Mouse (Mus musculus): Measurements from ENCODE around the gene Fam155a. TPM values are rescaled to one million over a fixed set of nuclear protein-coding genes. Genes with fewer than 3 reads are reported as not detected.

The Fam155a gene
- polyA plus RNA-seq, 1 experiment from 2014 or later = 12.6 TPM

- H3K36me3 ChIP-seq = no peaks in the 10 kb centered on the region
- no peaks in the 10 kb centered on the region for H3K9me3 ChIP-seq (replicated peaks)
- H3K27ac ChIP-seq = peak overlapping the region; percentile 76
- H3K9ac ChIP-seq = no peak overlapping the region
- ATAC-seq (ENCODE audit: low FRiP score) = no peak
- H3K4me2 ChIP-seq (replicated peaks) = no peak overlapping the region
- H3K4me1 ChIP-seq = peaks cover 9% of the 10 kb centered on the region
- WGBS = 77% methylated on average over 6 of the region's 6 CpGs
- no peaks in the 10 kb centered on the region for H3K27me3 ChIP-seq
- H3K4me3 ChIP-seq = no peak overlapping the region
Measured at GRCm38 (mm10) chr8:9546429-9546828, 224.5 kb downstream of the Fam155a start.

- Histone ChIP-seq H3K27me3 (no peaks in the 10 kb centered on the region), H3K4me1 (peaks cover 9% of the 10 kb centered on the region), H3K36me3 (no peaks in the 10 kb centered on the region), H3K4me2 (replicated peaks) (no peak overlapping the region), H3K9ac (no peak overlapping the region), H3K27ac (no peak overlapping the region), H3K9me3 (replicated peaks) (no peaks in the 10 kb centered on the region), H3K4me3 (no peak overlapping the region)
- WGBS = 83% methylated on average over 2 of the region's 2 CpGs
- ATAC-seq (ENCODE audit: low FRiP score) = no peak
Measured at GRCm38 (mm10) chr8:9545665-9546064, 225.3 kb downstream of the Fam155a start.

DNA sequence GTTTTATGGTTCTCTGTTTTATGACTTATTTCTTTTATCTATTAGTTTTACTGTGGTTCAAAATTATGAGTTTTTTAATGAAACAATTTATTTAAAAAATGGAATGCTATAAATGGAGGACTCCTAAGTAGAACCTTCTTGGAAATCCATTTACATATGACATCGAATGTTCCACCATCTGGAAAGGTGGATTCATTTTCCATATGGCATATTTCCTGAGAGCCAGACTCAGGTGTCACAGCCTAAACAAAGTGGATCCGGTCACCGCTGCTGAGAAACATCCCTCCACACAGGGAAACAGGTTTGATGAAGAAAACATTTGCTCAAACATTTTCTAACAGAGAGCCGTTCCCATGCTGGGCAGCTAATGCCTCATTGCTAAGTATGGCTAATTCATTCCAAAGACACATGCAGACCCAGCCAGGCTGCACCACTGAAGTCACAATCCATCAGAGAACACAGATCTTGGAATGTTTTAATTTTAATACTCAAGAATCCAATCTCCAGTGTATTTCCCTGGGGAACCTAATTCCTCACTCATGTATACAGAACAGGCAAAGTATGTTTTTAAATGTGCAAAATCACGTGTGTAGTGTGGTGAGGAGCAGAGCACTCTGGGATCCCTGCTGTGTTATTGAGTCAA lies 235.1 kb downstream of the Fam155a start:
- WGBS = 74% methylated on average over 5 of the region's 5 CpGs
- Histone ChIP-seq H3K36me3 (no peaks in the 10 kb centered on the region), H3K9me3 (replicated peaks) (no peaks in the 10 kb centered on the region)

GRCm38 (mm10) chr8:9526515-9526914 lies 244.4 kb downstream of the Fam155a start:
- 70% methylated on average over 3 of the region's 3 CpGs for WGBS
- H3K9ac ChIP-seq = no peak overlapping the region
- H3K4me3 ChIP-seq = no peak overlapping the region
- no peaks in the 10 kb centered on the region for H3K36me3 ChIP-seq
- ATAC-seq (ENCODE audit: low FRiP score) = peak; percentile 61; the same call in 1 of the 2 replicates
- no peaks in the 10 kb centered on the region for H3K9me3 ChIP-seq (replicated peaks)
- no peaks in the 10 kb centered on the region for H3K4me1 ChIP-seq
- peak overlapping the region; percentile 45; the same call in 1 of the 2 replicates for H3K27ac ChIP-seq
- no peaks in the 10 kb centered on the region for H3K27me3 ChIP-seq
- no peak overlapping the region for H3K4me2 ChIP-seq (replicated peaks)

More for the DNA sequence above, 235.1 kb downstream of the Fam155a start:
- H3K4me2 ChIP-seq (replicated peaks) = no peak overlapping the region
- no peak for ATAC-seq (ENCODE audit: low FRiP score)
- 0 out of 2 replicates have a peak, but pooled peaks cover 3% of the 10 kb centered on the region for H3K4me1 ChIP-seq
- no peaks in the 10 kb centered on the region for H3K27me3 ChIP-seq
- H3K9ac ChIP-seq = no peak overlapping the region
- no peak overlapping the region for H3K27ac ChIP-seq
- no peak overlapping the region for H3K4me3 ChIP-seq

DNA sequence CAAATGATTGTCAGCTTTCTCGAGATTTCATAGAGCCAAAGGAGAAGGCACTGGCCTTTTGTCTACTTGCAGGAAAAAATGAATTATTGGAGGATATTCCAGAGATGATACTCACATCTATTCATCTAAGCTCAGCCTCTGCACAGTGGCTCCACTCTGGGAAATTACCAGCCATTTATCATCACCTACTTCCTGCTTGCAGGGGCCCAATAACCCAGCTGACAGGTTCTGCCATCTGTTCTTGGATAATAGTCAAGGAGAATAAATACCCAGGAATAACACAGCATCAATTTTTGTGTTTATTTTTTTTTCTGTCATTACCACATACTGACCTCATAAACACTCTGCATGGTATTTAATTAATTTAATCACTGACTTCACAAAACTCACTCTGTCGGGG lies 249.4 kb downstream of the Fam155a start:
- no peak overlapping the region for H3K27ac ChIP-seq
- no peak for ATAC-seq (ENCODE audit: low FRiP score)
- H3K36me3 ChIP-seq = no peaks in the 10 kb centered on the region
- no peaks in the 10 kb centered on the region for H3K9me3 ChIP-seq (replicated peaks)
- H3K4me1 ChIP-seq = no peaks in the 10 kb centered on the region
- WGBS = 71% methylated on average over 2 of the region's 2 CpGs
- no peak overlapping the region for H3K4me3 ChIP-seq
- no peak overlapping the region for H3K4me2 ChIP-seq (replicated peaks)
- no peak overlapping the region for H3K9ac ChIP-seq
- H3K27me3 ChIP-seq = no peaks in the 10 kb centered on the region

DNA sequence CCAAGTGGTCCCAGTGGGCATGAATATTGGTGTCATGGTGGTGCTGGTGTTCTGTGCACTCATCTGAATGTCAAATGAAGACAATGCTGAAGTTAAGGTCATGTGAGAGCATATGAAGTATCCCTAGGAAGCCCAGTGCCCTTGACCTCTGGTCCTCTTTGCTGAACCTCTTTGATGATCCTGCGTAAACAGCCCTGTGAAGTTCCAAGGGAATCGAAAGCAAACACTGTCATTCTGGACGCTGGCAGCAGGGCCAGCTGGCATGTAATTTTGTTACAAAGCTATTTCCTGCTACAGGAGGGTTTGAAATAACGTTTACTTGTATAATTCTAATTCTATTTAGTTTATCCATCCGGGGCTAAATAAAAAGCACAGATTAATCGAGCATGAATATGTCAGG lies 270.2 kb downstream of the Fam155a start:
- H3K27me3 ChIP-seq = no peaks in the 10 kb centered on the region
- no peaks in the 10 kb centered on the region for H3K9me3 ChIP-seq (replicated peaks)
- 58% methylated on average over 6 of the region's 6 CpGs for whole genome bisulfite sequencing
- H3K4me2 ChIP-seq (replicated peaks) = no peak overlapping the region
- H3K36me3 ChIP-seq = no peaks in the 10 kb centered on the region
- no peak overlapping the region for H3K9ac ChIP-seq
- ATAC-seq (ENCODE audit: low FRiP score) = no peak
- 0 out of 2 replicates have a peak, but pooled peaks cover 2% of the 10 kb centered on the region for H3K4me1 ChIP-seq
- no peak overlapping the region for H3K4me3 ChIP-seq
- H3K27ac ChIP-seq = no peak overlapping the region

- Histone ChIP-seq H3K27ac (peak overlapping the region; percentile 61; the same call in 1 of the 2 replicates), H3K4me3 (no peak overlapping the region), H3K9ac (no peak overlapping the region), H3K4me2 (replicated peaks) (no peak overlapping the region), H3K27me3 (no peaks in the 10 kb centered on the region), H3K36me3 (no peaks in the 10 kb centered on the region), H3K9me3 (replicated peaks) (no peaks in the 10 kb centered on the region), H3K4me1 (peaks cover 8% of the 10 kb centered on the region)
- WGBS = 60% methylated on average over 1 of the region's 1 CpGs
- ATAC-seq (ENCODE audit: low FRiP score) = 0 out of 2 replicates have a peak, but pooled peaks have one; percentile 29
Measured at GRCm38 (mm10) chr8:9494225-9494598, 276.7 kb downstream of the Fam155a start.

GRCm38 (mm10) chr8:9493557-9494224 lies 277.3 kb downstream of the Fam155a start:
- Histone ChIP-seq H3K36me3 (no peaks in the 10 kb centered on the region), H3K27ac (peak overlapping the region; percentile 61; the same call in 1 of the 2 replicates), H3K27me3 (no peaks in the 10 kb centered on the region), H3K4me3 (no peak overlapping the region), H3K4me1 (peaks cover 8% of the 10 kb centered on the region), H3K4me2 (replicated peaks) (no peak overlapping the region), H3K9ac (no peak overlapping the region), H3K9me3 (replicated peaks) (no peaks in the 10 kb centered on the region)
- ATAC-seq (ENCODE audit: low FRiP score) = peak; percentile 56; the same call in 1 of the 2 replicates
- WGBS = 50% methylated on average over 8 of the region's 8 CpGs

DNA sequence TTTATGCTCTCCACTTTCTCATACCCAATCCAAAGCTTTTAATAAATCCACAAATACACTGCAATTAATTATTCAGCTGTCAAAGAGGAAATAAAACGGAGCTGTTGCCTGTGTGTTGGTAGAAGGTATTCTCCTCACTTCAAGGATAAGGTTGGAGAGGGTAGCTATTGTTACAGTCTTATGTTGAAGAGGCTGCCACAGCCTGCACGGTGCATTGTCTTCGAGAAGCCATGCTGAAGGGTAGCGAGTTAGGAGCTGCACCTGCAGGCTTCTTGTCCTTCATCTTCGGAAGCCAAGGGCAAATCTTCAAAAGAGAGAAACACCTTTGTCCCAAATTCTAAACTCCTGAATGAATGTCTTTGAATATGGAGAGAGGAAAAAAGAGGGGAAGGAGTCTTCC lies 288.4 kb downstream of the Fam155a start:
- H3K27ac ChIP-seq = no peak overlapping the region
- 75% methylated on average over 5 of the region's 5 CpGs for WGBS

DNA sequence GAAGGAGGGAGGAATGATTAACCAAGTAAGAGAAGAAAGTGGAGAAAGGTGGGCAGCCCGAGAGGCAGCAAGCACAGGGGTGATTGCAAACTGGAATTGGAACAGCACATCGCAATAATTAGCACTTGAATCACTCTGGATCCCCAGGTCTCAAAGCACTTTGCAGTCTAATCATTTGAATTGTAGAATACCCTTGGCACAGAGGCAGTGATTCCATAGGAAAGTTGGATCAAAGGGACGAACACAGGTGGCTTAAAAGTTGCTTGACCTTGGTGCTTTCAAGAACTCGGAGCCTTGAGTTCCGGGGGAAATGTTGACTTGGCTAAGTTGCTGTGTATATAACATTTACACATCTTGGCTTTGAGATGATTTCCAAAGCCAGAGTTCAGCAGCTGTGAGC lies 299.7 kb downstream of the Fam155a start:
- Histone ChIP-seq H3K9ac (no peak overlapping the region), H3K9me3 (replicated peaks) (no peaks in the 10 kb centered on the region), H3K27me3 (no peaks in the 10 kb centered on the region), H3K36me3 (no peaks in the 10 kb centered on the region), H3K4me2 (replicated peaks) (no peak overlapping the region), H3K27ac (no peak overlapping the region), H3K4me1 (no peaks in the 10 kb centered on the region), H3K4me3 (no peak overlapping the region)
- 69% methylated on average over 5 of the region's 5 CpGs for WGBS
- no peak for ATAC-seq (ENCODE audit: low FRiP score)

More for the DNA sequence above, 288.4 kb downstream of the Fam155a start:
- H3K4me1 ChIP-seq = no peaks in the 10 kb centered on the region
- no peaks in the 10 kb centered on the region for H3K9me3 ChIP-seq (replicated peaks)
- no peak for ATAC-seq (ENCODE audit: low FRiP score)
- H3K36me3 ChIP-seq = no peaks in the 10 kb centered on the region
- no peak overlapping the region for H3K4me2 ChIP-seq (replicated peaks)
- H3K27me3 ChIP-seq = no peaks in the 10 kb centered on the region
- no peak overlapping the region for H3K4me3 ChIP-seq
- no peak overlapping the region for H3K9ac ChIP-seq

DNA sequence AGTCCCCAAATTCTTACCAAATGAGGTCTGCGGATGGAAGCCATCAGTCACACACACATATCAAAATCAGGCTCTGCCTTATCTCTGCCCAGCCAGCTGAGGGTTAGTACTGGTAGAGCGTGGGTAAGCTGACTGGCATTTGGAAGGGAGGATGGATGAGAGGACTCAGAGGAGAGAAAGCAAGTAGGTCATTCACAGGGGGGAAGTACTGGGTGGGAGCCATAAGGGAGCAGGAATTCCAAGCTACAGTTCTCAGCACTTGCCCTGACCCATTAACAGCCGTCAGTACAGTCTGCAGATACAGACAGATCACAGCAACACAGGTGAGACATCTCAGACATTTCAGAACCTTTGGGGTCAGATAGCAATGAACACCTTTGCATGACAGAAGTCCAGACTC lies 300.8 kb downstream of the Fam155a start:
- no peaks in the 10 kb centered on the region for H3K36me3 ChIP-seq
- no peak for ATAC-seq (ENCODE audit: low FRiP score)
- WGBS = 79% methylated on average over 3 of the region's 3 CpGs

GRCm38 (mm10) chr8:9461111-9461510 lies 309.9 kb downstream of the Fam155a start:
- H3K9ac ChIP-seq = no peak overlapping the region
- 77% methylated on average over 4 of the region's 4 CpGs for WGBS

More for the DNA sequence above, 300.8 kb downstream of the Fam155a start:
- no peak overlapping the region for H3K4me2 ChIP-seq (replicated peaks)
- H3K27ac ChIP-seq = no peak overlapping the region
- H3K4me3 ChIP-seq = no peak overlapping the region
- H3K9ac ChIP-seq = no peak overlapping the region
- no peaks in the 10 kb centered on the region for H3K27me3 ChIP-seq
- no peaks in the 10 kb centered on the region for H3K9me3 ChIP-seq (replicated peaks)
- H3K4me1 ChIP-seq = no peaks in the 10 kb centered on the region

GRCm38 (mm10) chr8:9460707-9461106 lies 310.3 kb downstream of the Fam155a start:
- WGBS = 87% methylated on average over 2 of the region's 2 CpGs
- Histone ChIP-seq H3K9ac (no peak overlapping the region), H3K4me3 (no peak overlapping the region), H3K36me3 (no peaks in the 10 kb centered on the region), H3K9me3 (replicated peaks) (no peaks in the 10 kb centered on the region), H3K27me3 (no peaks in the 10 kb centered on the region), H3K4me1 (no peaks in the 10 kb centered on the region), H3K4me2 (replicated peaks) (no peak overlapping the region), H3K27ac (no peak overlapping the region)
- ATAC-seq (ENCODE audit: low FRiP score) = no peak

More at GRCm38 (mm10) chr8:9461111-9461510, 309.9 kb downstream of the Fam155a start:
- H3K27ac ChIP-seq = no peak overlapping the region
- no peaks in the 10 kb centered on the region for H3K4me1 ChIP-seq
- no peak for ATAC-seq (ENCODE audit: low FRiP score)
- no peak overlapping the region for H3K4me2 ChIP-seq (replicated peaks)
- H3K9me3 ChIP-seq (replicated peaks) = no peaks in the 10 kb centered on the region
- H3K27me3 ChIP-seq = no peaks in the 10 kb centered on the region
- H3K4me3 ChIP-seq = no peak overlapping the region
- H3K36me3 ChIP-seq = no peaks in the 10 kb centered on the region
